Mouse (Mus musculus) cerebellum, postnatal 10 days (tissue): ENCODE measurements at regions not wholly inside any gene's neighbourhood (a gene's known extent, or its start where the extent isn't known, plus 50 kb on each side); places are given as distances from the start of the nearest gene placed in this dataset.
A peak's percentile ranks its signal among the peaks of the same experiment; 100 is the strongest.

Source experiments
- DNase-seq, 2 experiments: peaks; one replicate each; pipeline ENCODE4 v3.0.0; 2021; ENCODE audit warnings: mixed read lengths in 2 of 2

DNA sequence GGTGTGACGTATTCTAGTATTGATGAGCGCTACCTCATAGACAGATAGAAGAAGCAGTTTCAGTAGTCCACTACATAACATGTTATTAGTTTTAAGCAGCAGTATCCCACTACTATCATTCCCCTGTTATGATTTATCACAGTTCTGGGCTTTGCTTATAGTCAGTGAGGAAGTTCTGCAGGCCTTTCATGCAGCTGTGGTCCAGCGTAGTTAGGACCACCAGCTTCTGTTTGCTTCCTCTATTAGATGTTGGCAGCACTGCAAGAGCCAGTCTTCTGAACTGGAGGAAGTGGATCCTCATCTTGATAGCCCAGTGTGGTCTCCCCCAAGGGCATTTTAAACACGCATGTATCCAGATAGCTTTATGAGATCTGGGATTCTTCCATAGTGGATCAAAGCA is 147.4 kb upstream of the Trib2 start:
- DNase-seq = no peak

DNA sequence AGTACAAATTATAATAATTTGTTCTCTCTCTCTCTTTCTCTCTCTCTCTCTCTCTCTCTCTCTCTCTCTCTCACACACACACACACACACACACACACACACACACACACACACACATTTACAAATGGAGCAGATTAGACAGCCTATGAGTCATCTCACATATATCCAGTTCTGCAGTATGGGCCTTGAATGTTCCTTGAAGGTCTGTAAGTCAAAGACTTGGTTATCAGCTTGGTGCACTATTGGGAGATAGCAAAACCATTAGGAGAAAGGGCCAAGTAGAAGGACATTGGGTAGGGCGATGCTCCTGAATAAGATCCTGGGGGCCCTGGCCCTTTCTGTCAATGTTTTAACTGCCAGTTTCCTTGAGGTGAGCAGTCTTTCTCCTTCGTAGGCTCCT is 145.1 kb upstream of the Trib2 start:
- no peak for DNase-seq

DNA sequence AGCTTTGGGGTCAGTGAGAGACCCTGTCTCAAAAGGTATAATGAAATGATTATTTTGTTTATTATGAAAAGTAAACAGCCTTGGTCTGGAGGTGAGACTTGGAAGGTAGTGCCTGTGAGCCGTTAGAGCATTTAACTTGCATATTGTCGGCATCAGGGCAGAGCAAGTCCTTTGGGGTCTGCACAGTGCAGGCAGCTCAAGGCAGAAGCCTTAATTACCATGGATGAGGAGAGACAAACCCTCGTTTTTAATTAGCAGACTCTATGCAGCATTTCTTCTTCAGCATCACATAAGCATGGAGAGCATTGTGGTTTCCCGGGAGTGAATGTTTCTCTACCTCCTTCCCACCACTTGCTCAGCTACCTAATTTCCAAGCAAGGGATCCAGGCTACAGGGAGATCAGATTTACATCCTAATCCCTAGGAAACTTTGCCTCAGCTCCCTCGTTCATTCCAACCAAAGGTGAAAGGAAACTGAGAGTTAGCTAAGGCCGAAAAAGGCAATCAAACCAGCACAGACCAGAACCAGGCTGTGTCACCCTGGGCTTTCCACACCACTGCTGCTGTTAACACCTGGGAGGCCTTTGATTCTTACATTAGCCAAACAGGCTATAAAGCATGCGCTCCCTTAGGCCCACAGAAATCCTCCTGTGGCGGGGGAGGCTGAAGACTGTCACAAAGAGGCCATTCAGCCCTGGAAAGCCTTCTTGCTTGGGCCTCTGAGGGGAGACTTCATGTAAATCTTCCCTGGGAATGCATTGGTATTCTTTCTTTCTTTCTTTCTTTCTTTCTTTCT is 120.9 kb upstream of the Trib2 start:
- DNase-seq = no peak

DNA sequence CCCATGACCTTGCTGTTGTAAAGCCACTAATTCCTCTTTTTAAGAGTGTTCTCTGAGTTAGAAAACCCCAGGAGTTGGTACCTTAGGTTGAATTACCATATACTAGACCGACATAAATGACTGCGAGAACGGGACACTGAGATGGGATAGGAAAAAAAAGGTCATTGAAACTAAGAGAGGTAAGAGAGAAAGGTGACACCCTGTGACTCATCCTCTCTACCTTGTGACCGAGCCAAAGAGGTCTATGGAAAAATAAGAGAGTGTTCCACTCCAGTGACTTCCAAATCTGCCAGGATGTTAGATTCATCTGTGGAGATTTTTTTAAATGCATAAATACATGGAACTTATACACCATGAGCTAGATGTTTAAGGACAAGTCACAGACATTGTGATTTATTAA is 115.3 kb upstream of the Trib2 start:
- no peak for DNase-seq

GRCm38 (mm10) chr12:15931535-15931934 is 114.8 kb upstream of the Trib2 start:
- DNase-seq = no peak

GRCm38 (mm10) chr12:15930155-15930554 is 113.4 kb upstream of the Trib2 start:
- DNase-seq = no peak

GRCm38 (mm10) chr12:15929541-15929940 is 112.8 kb upstream of the Trib2 start:
- no peak for DNase-seq

DNA sequence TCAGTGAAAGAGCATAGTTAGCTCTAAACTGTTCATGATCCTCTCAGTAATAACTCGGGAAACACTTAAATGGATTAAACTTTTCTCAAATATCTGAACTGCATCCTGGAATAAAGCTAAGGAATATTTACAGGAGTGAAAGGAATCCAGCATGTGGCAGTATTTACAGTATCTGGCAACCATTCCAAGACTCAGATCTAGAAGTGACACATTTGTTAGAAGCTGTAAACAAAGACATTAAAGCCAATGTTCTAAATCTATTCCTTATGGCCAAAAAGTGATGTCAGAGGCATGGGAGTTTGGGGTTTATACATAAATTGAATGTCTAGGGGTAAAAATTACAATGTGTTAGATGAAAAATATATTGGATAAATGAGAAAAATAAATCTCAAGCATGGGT is 101.6 kb upstream of the Trib2 start:
- DNase-seq = no peak

- no peak for DNase-seq
Observed at GRCm38 (mm10) chr12:15912959-15913358, 96.2 kb upstream of the Trib2 start.

DNA sequence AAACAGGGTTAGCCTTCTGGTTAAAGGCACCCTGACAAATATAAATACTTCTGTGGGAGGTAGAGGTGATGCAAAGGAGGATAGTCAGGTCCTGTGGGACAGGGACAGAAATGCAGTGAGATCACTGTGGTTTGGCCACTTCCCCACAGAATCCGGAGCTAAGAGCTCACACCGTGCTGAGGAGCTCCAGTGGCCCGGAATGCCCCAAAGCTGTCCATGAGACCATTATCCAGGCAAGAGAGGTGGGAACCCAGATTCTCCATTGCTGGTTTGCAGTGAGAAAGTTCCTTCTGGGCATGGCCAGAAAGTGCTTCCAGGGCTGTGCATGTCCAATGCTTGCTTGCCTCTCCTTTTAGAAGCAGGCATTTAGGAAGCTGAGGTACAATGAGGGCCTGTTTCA is 95.8 kb upstream of the Trib2 start:
- DNase-seq = no peak

GRCm38 (mm10) chr12:15911254-15911991 is 94.7 kb upstream of the Trib2 start:
- no peak for DNase-seq

- DNase-seq = peak; percentile 26 to 28
Observed at GRCm38 (mm10) chr12:15897539-15897938, 80.8 kb upstream of the Trib2 start.

DNA sequence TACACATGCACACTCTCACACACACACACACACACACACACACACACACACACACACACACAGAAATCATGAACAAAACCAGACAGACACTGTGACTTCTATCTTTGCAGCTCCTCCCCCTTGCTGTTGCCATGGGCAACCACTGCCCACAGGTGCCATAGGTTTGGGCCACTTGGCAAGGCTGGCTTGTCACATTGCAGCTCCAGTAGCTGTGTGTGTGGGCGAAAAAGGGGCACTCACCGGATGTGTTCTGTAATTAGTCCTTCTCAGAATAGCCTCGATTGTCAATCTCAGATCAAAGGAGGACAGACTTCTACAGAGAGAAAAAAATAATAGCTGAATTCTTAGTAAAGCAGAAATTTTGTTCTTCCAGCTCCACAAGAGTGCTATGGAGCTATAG is 79.8 kb upstream of the Trib2 start:
- peak; percentile 53 to 67 for DNase-seq

DNA sequence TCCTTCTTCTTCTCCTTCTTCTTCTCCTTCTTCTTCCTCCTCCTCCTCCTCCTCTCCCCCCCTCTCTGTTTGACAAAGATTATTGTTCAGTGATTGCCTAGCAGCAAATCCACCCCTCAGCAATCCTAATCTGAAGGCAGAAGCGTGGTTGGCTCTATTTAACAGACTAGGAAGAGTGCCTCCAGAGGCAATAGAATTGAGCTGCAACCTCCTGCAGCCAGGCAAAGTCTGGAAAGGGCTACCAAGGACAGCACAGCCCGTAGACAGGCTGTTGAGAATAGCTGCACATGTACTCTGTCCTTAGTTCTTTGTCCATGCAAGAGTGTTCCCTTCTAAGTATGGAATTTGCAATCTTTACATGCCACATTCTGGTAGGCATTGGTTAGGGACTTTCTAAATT is 78.5 kb upstream of the Trib2 start:
- DNase-seq = peak; percentile 4 to 14

- DNase-seq = no peak
Observed at GRCm38 (mm10) chr12:15890591-15890990, 73.9 kb upstream of the Trib2 start.

DNA sequence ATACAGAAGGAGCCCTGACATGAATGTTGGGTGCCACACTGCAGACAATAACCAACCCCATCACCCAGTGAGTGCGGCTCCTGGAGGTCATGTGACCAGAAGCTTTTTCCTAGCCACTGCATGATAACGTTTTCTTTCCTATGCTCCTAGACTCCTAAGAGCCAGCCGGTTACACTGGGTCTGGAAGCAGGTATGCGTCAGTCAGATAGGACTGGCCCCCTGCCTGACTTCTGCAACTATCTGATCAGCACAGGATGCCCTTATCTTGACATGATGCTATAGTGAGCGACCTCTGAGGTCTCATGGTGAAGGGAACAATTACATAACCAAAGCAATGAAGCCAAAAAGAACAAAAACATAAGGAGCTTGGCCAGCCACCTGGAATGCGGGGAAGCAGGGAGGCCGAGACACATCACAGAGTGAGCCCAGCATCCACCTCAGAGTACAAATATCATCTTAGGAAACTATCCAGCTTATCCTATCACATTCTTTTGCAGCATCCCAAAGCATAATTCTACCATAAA is 63.2 kb upstream of the Trib2 start:
- no peak for DNase-seq
